Mouse (Mus musculus): ENCODE results near the gene Cplx1. TPM values are rescaled to one million over a fixed set of nuclear protein-coding genes. Genes with fewer than 3 reads are reported as not detected.

Cplx1 gene
- total and polyA plus RNA-seq, 3 experiments = not detected

GRCm38 (mm10) chr5:108473737-108474136 is 76.1 kb downstream of the Cplx1 start:
- H3K9me3 ChIP-seq (replicated peaks; ENCODE audit: insufficient read depth, low read length) = no peaks in the 10 kb centered on the region

DNA sequence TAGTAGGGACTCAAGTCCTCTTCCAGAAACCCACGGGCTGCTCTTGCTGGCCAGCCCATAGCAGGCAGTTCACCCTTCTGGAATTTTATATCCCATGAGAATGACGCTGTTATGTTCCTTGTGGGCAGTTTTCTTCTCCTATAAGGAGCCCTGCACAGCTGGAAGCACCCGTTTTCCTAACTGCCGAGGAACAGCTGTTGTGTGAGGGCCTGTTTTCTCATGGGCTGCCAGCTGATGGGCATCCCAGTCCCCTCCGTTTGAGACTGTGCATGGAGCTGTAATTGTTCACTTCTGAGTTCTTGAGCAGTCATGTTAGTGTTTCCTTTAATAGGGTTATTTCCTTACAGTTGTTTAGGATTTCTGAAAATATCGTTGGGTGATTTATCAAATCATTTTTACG is 80.2 kb downstream of the Cplx1 start:
- Histone ChIP-seq H3K4me3 (ENCODE audit: control insufficient read depth in 1 of 2, insufficient read depth in 1 of 2, low read depth in 2 of 2, low read length in 2 of 2) (no peak overlapping the region), H3K9me3 (replicated peaks; ENCODE audit: insufficient read depth, low read length) (no peaks in the 10 kb centered on the region), H3K27ac (ENCODE audit: control insufficient read depth, low read depth, low read length) (no peak overlapping the region), H3K4me1 (ENCODE audit: control insufficient read depth in 1 of 2, insufficient read depth in 2 of 2, low read length in 2 of 2) (peaks cover 13 to 23% of the 10 kb centered on the region in 2 experiments), H3K36me3 (ENCODE audit: control insufficient read depth in 1 of 2, insufficient read depth in 2 of 2, low read length in 2 of 2) (peaks cover 13 to 31% of the 10 kb centered on the region in 2 experiments), H3K9ac (ENCODE audit: control insufficient read depth, low read depth, low read length, poor library complexity, severe bottlenecking) (no peak overlapping the region), H3K27me3 (ENCODE audit: control insufficient read depth in 1 of 2, insufficient read depth in 2 of 2, low read length in 2 of 2) (no peaks in the 10 kb centered on the region), H3K79me2 (ENCODE audit: control insufficient read depth, insufficient read depth, low read length, poor library complexity) (peaks cover 27% of the 10 kb centered on the region)
- no peak for DNase-seq (ENCODE audit: low read depth, low spot score)
- TF ChIP-seq GABPA (IDR thresholded peaks at IDR 0.05; ENCODE audit: low read depth, low read length) (no peak), POLR2A (IDR thresholded peaks at IDR 0.05; ENCODE audit: control insufficient read depth in 1 of 2, insufficient read depth in 1 of 2, low read depth in 1 of 2, low read length in 2 of 2, poor library complexity in 1 of 2) (no peak), ZNF384 (IDR thresholded peaks at IDR 0.05; ENCODE audit: low read depth, low read length) (no peak), ZC3H11A (IDR thresholded peaks at IDR 0.05; ENCODE audit: low read depth, low read length) (no peak), CHD2 (IDR thresholded peaks at IDR 0.05; ENCODE audit: low read length) (no peak), USF2 (IDR thresholded peaks at IDR 0.05; ENCODE audit: borderline replicate concordance in 1 of 2, insufficient read depth in 1 of 2, low read depth in 1 of 2, low read length in 2 of 2) (no peak), MXI1 (IDR thresholded peaks at IDR 0.05; ENCODE audit: low read depth, low read length) (no peak), TBP (IDR thresholded peaks at IDR 0.05; ENCODE audit: low read depth, low read length) (no peak)

More at GRCm38 (mm10) chr5:108473737-108474136, 76.1 kb downstream of the Cplx1 start:
- Histone ChIP-seq H3K36me3 (ENCODE audit: control insufficient read depth in 1 of 2, insufficient read depth in 2 of 2, low read length in 2 of 2) (peaks cover 3 to 20% of the 10 kb centered on the region in 2 experiments; a peak in 2 of 4 replicates), H3K79me2 (ENCODE audit: control insufficient read depth, insufficient read depth, low read length, poor library complexity) (peaks cover 5% of the 10 kb centered on the region; the same call in 1 of the 2 replicates), H3K4me1 (ENCODE audit: control insufficient read depth in 1 of 2, insufficient read depth in 2 of 2, low read length in 2 of 2) (peaks cover 0 to 4% of the 10 kb centered on the region in 2 experiments; a peak in 1 of 4 replicates), H3K9ac (ENCODE audit: control insufficient read depth, low read depth, low read length, poor library complexity, severe bottlenecking) (no peak overlapping the region), H3K4me3 (ENCODE audit: control insufficient read depth in 1 of 2, insufficient read depth in 1 of 2, low read depth in 2 of 2, low read length in 2 of 2) (no peak overlapping the region), H3K27me3 (ENCODE audit: control insufficient read depth in 1 of 2, insufficient read depth in 2 of 2, low read length in 2 of 2) (no peaks in the 10 kb centered on the region), H3K27ac (ENCODE audit: control insufficient read depth, low read depth, low read length) (no peak overlapping the region)
- DNase-seq (ENCODE audit: low read depth, low spot score) = no peak
- TF ChIP-seq BHLHE40 (IDR thresholded peaks at IDR 0.05; ENCODE audit: borderline replicate concordance, low read depth, low read length) (no peak), SIN3A (IDR thresholded peaks at IDR 0.05; ENCODE audit: low read length) (no peak), USF1 (IDR thresholded peaks at IDR 0.05; ENCODE audit: low read depth, low read length) (no peak), EP300 (IDR thresholded peaks at IDR 0.05; ENCODE audit: low read depth in 1 of 2, low read length in 2 of 2) (no peak)

Other genes starting within 250 kb of the Cplx1 start
- 8.9 and 11.2 TPM in 2 replicates for gene Pigg, start 237.4 kb downstream of the Cplx1 start, total RNA-seq (2012; rRNA removed)
- 1 to 10 TPM in 1 of 2 experiments, not detected in 1; 6.7 TPM for gene Pigg, start 237.4 kb downstream of the Cplx1 start, polyA plus RNA-seq (2012; ENCODE audit: insufficient read depth in 1 of 2, insufficient read length in 2 of 2, low read depth in 1 of 2, low replicate concordance in 2 of 2, missing spikeins in 1 of 2)
- not detected in 2 replicates for gene Gm42517, start 182.1 kb downstream of the Cplx1 start, total RNA-seq (2012; rRNA removed)
- gene Gm42517, start 182.1 kb downstream of the Cplx1 start, polyA plus RNA-seq (2012; ENCODE audit: insufficient read depth in 1 of 2, insufficient read length in 2 of 2, low read depth in 1 of 2, low replicate concordance in 2 of 2, missing spikeins in 1 of 2) = not detected
- 0.12 TPM in 1 of 2 replicates, not detected in the other for gene Pde6b, start 161.6 kb downstream of the Cplx1 start, total RNA-seq (2012; rRNA removed)
- under 1 TPM in 1 of 2 experiments, not detected in 1; 0.07 TPM for gene Pde6b, start 161.6 kb downstream of the Cplx1 start, polyA plus RNA-seq (2012; ENCODE audit: insufficient read depth in 1 of 2, insufficient read length in 2 of 2, low read depth in 1 of 2, low replicate concordance in 2 of 2, missing spikeins in 1 of 2)
- gene Atp5k, start 115.6 kb downstream of the Cplx1 start, total RNA-seq (2012; rRNA removed) = 793 and 801 TPM in 2 replicates
- 100 to 1,000 TPM in 1 of 2 experiments, not detected in 1; 329 TPM for gene Atp5k, start 115.6 kb downstream of the Cplx1 start, polyA plus RNA-seq (2012; ENCODE audit: insufficient read depth in 1 of 2, insufficient read length in 2 of 2, low read depth in 1 of 2, low replicate concordance in 2 of 2, missing spikeins in 1 of 2)
- gene Mfsd7a, start 101.1 kb downstream of the Cplx1 start, total RNA-seq (2012; rRNA removed) = not detected in 2 replicates
- gene Mfsd7a, start 101.1 kb downstream of the Cplx1 start, polyA plus RNA-seq (2012; ENCODE audit: insufficient read depth in 1 of 2, insufficient read length in 2 of 2, low read depth in 1 of 2, low replicate concordance in 2 of 2, missing spikeins in 1 of 2) = not detected
- gene Pcgf3, start 88.8 kb downstream of the Cplx1 start, total RNA-seq (2012; rRNA removed) = 7.3 and 7.4 TPM in 2 replicates
- gene Pcgf3, start 88.8 kb downstream of the Cplx1 start, polyA plus RNA-seq (2012; ENCODE audit: insufficient read depth in 1 of 2, insufficient read length in 2 of 2, low read depth in 1 of 2, low replicate concordance in 2 of 2, missing spikeins in 1 of 2) = 10 to 100 TPM in 1 of 2 experiments, not detected in 1; 26.4 TPM
- 48.5 and 54.9 TPM in 2 replicates for gene Gak, start 79.7 kb upstream of the Cplx1 start, total RNA-seq (2012; rRNA removed)
- 10 to 100 TPM in 1 of 2 experiments, not detected in 1; 76.4 TPM for gene Gak, start 79.7 kb upstream of the Cplx1 start, polyA plus RNA-seq (2012; ENCODE audit: insufficient read depth in 1 of 2, insufficient read length in 2 of 2, low read depth in 1 of 2, low replicate concordance in 2 of 2, missing spikeins in 1 of 2)
- gene Tmem175, start 79.7 kb upstream of the Cplx1 start, total RNA-seq (2012; rRNA removed) = 19.3 and 22.1 TPM in 2 replicates
- 10 to 100 TPM in 1 of 2 experiments, not detected in 1; 39.2 TPM for gene Tmem175, start 79.7 kb upstream of the Cplx1 start, polyA plus RNA-seq (2012; ENCODE audit: insufficient read depth in 1 of 2, insufficient read length in 2 of 2, low read depth in 1 of 2, low replicate concordance in 2 of 2, missing spikeins in 1 of 2)
- 1.5 and 1.9 TPM in 2 replicates for gene Idua, start 110.3 kb upstream of the Cplx1 start, total RNA-seq (2012; rRNA removed)
- gene Idua, start 110.3 kb upstream of the Cplx1 start, polyA plus RNA-seq (2012; ENCODE audit: insufficient read depth in 1 of 2, insufficient read length in 2 of 2, low read depth in 1 of 2, low replicate concordance in 2 of 2, missing spikeins in 1 of 2) = 1 to 10 TPM in 1 of 2 experiments, not detected in 1; 9.5 TPM
- gene Dgkq, start 119.6 kb upstream of the Cplx1 start, total RNA-seq (2012; rRNA removed) = 10.5 and 11.3 TPM in 2 replicates
- 10 to 100 TPM in 1 of 2 experiments, not detected in 1; 11.3 TPM for gene Dgkq, start 119.6 kb upstream of the Cplx1 start, polyA plus RNA-seq (2012; ENCODE audit: insufficient read depth in 1 of 2, insufficient read length in 2 of 2, low read depth in 1 of 2, low replicate concordance in 2 of 2, missing spikeins in 1 of 2)
- 31.2 and 33.9 TPM in 2 replicates for gene Slc26a1, start 125.5 kb upstream of the Cplx1 start, total RNA-seq (2012; rRNA removed)
- 10 to 100 TPM in 1 of 2 experiments, not detected in 1; 29.6 TPM for gene Slc26a1, start 125.5 kb upstream of the Cplx1 start, polyA plus RNA-seq (2012; ENCODE audit: insufficient read depth in 1 of 2, insufficient read length in 2 of 2, low read depth in 1 of 2, low replicate concordance in 2 of 2, missing spikeins in 1 of 2)
- 13.1 and 16.0 TPM in 2 replicates for gene Fgfrl1, start 142.4 kb upstream of the Cplx1 start, total RNA-seq (2012; rRNA removed)
- gene Fgfrl1, start 142.4 kb upstream of the Cplx1 start, polyA plus RNA-seq (2012; ENCODE audit: insufficient read depth in 1 of 2, insufficient read length in 2 of 2, low read depth in 1 of 2, low replicate concordance in 2 of 2, missing spikeins in 1 of 2) = 10 to 100 TPM in 1 of 2 experiments, not detected in 1; 27.3 TPM
- 0.58 TPM in 1 of 2 replicates, not detected in the other for gene Rnf212, start 225.0 kb upstream of the Cplx1 start, total RNA-seq (2012; rRNA removed)
- under 1 TPM in 1 of 2 experiments, not detected in 1; 0.46 TPM for gene Rnf212, start 225.0 kb upstream of the Cplx1 start, polyA plus RNA-seq (2012; ENCODE audit: insufficient read depth in 1 of 2, insufficient read length in 2 of 2, low read depth in 1 of 2, low replicate concordance in 2 of 2, missing spikeins in 1 of 2)
- gene Tmed11, start 245.3 kb upstream of the Cplx1 start, total RNA-seq (2012; rRNA removed) = not detected in 2 replicates
- gene Tmed11, start 245.3 kb upstream of the Cplx1 start, polyA plus RNA-seq (2012; ENCODE audit: insufficient read depth in 1 of 2, insufficient read length in 2 of 2, low read depth in 1 of 2, low replicate concordance in 2 of 2, missing spikeins in 1 of 2) = not detected

Measured in MEL (cell line).